ENCODE assay signal across 8 mouse cellular contexts in the genomic region with DNA sequence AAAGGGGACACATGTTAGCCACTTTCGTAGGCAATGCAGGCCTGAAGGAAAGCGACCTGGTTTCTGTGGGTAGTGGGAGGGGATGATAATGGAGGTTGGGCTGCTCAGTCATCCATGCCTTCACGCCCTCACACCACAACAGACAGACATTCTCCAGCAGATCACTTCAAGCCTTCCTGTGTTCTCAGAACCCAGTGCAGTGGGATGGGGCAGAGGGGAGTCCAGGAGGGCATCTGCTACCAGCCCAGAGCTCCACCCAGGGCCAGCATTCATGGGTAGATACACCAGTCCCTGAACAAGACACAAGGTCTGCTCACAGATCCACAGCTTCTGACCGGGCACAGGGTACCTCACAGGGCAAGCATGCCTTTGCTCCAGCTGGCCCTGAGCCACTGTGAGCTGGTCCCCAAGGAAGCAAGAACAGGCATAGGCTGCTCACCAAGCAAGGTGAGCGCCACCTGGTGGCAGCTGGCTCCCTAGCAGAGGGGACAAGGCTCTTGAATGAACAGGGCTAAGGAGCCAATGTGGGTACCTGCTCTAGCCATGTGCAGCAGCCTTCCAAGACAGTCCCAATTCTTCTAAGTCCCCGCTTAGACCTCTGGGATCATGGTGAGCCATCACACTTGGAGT.
DNase-seq lines count a peak whose midpoint lies in the region; ATAC-seq and TF ChIP-seq lines count a peak whose summit lies in the region.

No protein-coding gene starts in this region.

- no peak for TF ChIP-seq POLR2A in MEL (IDR thresholded peaks at IDR 0.05; ENCODE audit: control insufficient read depth in 1 of 2, insufficient read depth in 1 of 2, low read depth in 1 of 2, low read length in 2 of 2, poor library complexity in 1 of 2)

- peak; percentile 85 for DNase-seq in MEL (ENCODE audit: low read depth, low spot score)
- DNase-seq in cerebellum, adult 11 months = peak; percentile 61
- peak; percentile 89 for DNase-seq in heart, postnatal 4 days
- peak; percentile 79 for DNase-seq in layer of hippocampus, adult 9-11 months
- DNase-seq in lung, postnatal 10 days = peak; percentile 77
- peak; percentile 82 for DNase-seq in retina, postnatal 7 days (ENCODE audit: low read depth, low spot score)
- peak; percentile 40 to 54 for DNase-seq in urinary bladder, adult 18-20 months (ENCODE audit: low spot score in 2 of 2)

- H3K9ac ChIP-seq in MEL (ENCODE audit: control insufficient read depth, low read depth, low read length, poor library complexity, severe bottlenecking) = no peak overlapping the region
- no peak overlapping the region for H3K9ac ChIP-seq in forebrain, embryonic 15.5 days (replicated peaks)

- H3K4me1 ChIP-seq in MEL (ENCODE audit: control insufficient read depth in 1 of 2, insufficient read depth in 2 of 2, low read length in 2 of 2) = no peaks in the 10 kb centered on the region
- H3K4me1 ChIP-seq in forebrain, embryonic 15.5 days = no peaks in the 10 kb centered on the region

- no peaks in the 10 kb centered on the region; a peak in 2 of 4 replicates for H3K27me3 ChIP-seq in MEL (ENCODE audit: control insufficient read depth in 1 of 2, insufficient read depth in 2 of 2, low read length in 2 of 2)
- H3K27me3 ChIP-seq in forebrain, embryonic 15.5 days = peaks cover 14% of the 10 kb centered on the region

- 20% methylated on average over 6 of the region's 6 CpGs for WGBS in forebrain, embryonic 15.5 days

- no peak overlapping the region for H3K4me2 ChIP-seq in forebrain, embryonic 15.5 days (replicated peaks)

- TF ChIP-seq RAD21 in MEL (IDR thresholded peaks at IDR 0.05; ENCODE audit: low read depth, low read length) = peak; percentile 65

- no peaks in the 10 kb centered on the region for H3K36me3 ChIP-seq in MEL (ENCODE audit: control insufficient read depth in 1 of 2, insufficient read depth in 2 of 2, low read length in 2 of 2)
- no peaks in the 10 kb centered on the region for H3K36me3 ChIP-seq in forebrain, embryonic 15.5 days

- no peak for TF ChIP-seq EP300 in MEL (IDR thresholded peaks at IDR 0.05; ENCODE audit: low read depth in 1 of 2, low read length in 2 of 2)

- H3K79me2 ChIP-seq in MEL (ENCODE audit: control insufficient read depth, insufficient read depth, low read length, poor library complexity) = no peaks in the 10 kb centered on the region

- no peak overlapping the region for H3K27ac ChIP-seq in MEL (ENCODE audit: control insufficient read depth, low read depth, low read length)
- no peak overlapping the region for H3K27ac ChIP-seq in forebrain, embryonic 15.5 days (replicated peaks)

- ATAC-seq in forebrain, embryonic 15.5 days (replicated peaks) = peak; percentile 68; the same call in 1 of the 2 replicates

- H3K4me3 ChIP-seq in MEL (ENCODE audit: control insufficient read depth in 1 of 2, insufficient read depth in 1 of 2, low read depth in 2 of 2, low read length in 2 of 2) = no peak overlapping the region
- no peak overlapping the region for H3K4me3 ChIP-seq in forebrain, embryonic 15.5 days

- TF ChIP-seq CTCF in MEL (IDR thresholded peaks at IDR 0.05 in 2 of 3, conservative IDR thresholded peaks at IDR 0.05 in 1 of 3; ENCODE audit: control insufficient read depth in 1 of 3, insufficient read depth in 1 of 3, low read depth in 2 of 3, low read length in 3 of 3, poor library complexity in 1 of 3, severe bottlenecking in 1 of 3) = peak; percentile 96 to 99 (median 99)

- H3K9me3 ChIP-seq in MEL (replicated peaks; ENCODE audit: insufficient read depth, low read length) = no peaks in the 10 kb centered on the region
- H3K9me3 ChIP-seq in forebrain, embryonic 15.5 days = no peaks in the 10 kb centered on the region

TF ChIP-seq in MEL, 35 proteins besides CTCF, POLR2A, EP300 and RAD21:
- TF ChIP-seq SMC3 (IDR thresholded peaks at IDR 0.05; ENCODE audit: low read depth, low read length) (peak; percentile 96), MAFK (IDR thresholded peaks at IDR 0.05; ENCODE audit: borderline replicate concordance, low read depth, low read length) (no peak), ZMIZ1 (IDR thresholded peaks at IDR 0.05; ENCODE audit: low read depth, low read length) (no peak), USF2 (IDR thresholded peaks at IDR 0.05; ENCODE audit: borderline replicate concordance in 1 of 2, insufficient read depth in 1 of 2, low read depth in 1 of 2, low read length in 2 of 2) (no peak), GABPA (IDR thresholded peaks at IDR 0.05; ENCODE audit: low read depth, low read length) (no peak), BHLHE40 (IDR thresholded peaks at IDR 0.05; ENCODE audit: borderline replicate concordance, low read depth, low read length) (no peak), UBTF (IDR thresholded peaks at IDR 0.05; ENCODE audit: borderline replicate concordance, insufficient read depth, low read depth, low read length) (no peak), POLR2AphosphoS5 (IDR thresholded peaks at IDR 0.05; ENCODE audit: borderline replicate concordance, low read depth, low read length) (no peak), ZC3H11A (IDR thresholded peaks at IDR 0.05; ENCODE audit: low read depth, low read length) (peak; percentile 62), POLR2AphosphoS2 (IDR thresholded peaks at IDR 0.05; ENCODE audit: low read length) (no peak), SIN3A (IDR thresholded peaks at IDR 0.05; ENCODE audit: low read length) (no peak), NRF1 (IDR thresholded peaks at IDR 0.05; ENCODE audit: insufficient read depth, low read depth, low read length, poor library complexity, severe bottlenecking) (no peak)
